Mouse (Mus musculus): Measurements from ENCODE around the gene Asic1.

DNA sequence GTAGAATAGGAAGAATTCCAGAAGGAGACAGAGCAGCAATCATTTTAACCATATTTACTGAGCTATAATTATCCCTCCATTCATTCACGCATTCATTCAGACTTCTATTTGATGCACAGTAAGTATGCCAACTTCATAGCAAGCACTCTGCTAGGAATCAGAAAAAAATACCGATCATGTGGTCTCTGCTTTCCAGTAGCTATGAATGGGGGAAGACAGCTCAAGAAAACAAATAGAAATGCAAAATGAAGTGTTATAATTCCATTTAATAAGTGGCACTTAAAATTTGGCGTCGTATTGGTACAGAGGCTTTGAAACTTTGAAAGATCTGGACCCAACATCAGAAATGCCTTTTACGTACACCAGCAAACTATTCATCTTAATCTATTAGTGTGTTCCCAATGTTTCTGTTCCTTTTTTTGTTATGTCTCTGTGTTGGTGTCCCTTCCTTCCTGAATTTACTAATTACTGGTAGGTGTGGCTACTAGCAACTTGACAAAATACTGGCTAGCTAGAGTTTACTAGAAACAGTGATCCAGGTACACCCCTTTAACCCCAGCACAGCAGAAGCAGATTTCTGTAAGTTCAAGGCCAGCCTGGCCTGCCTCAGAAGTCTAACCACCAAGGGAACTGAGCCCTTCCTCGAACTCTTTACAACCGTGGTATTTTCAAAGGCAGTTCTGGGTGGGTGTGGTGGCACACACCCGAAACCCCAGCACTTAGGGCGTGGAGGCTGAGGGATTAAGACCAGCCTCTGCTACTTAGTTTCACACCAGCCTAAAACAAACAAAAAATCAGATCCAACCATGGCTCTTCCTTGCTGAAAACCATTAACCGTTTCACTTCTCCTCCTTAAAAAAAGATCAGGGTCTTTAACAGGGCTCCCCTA is 17.9 kb upstream of the Asic1 start:
- TF ChIP-seq TCF3 (IDR thresholded peaks at IDR 0.05; ENCODE audit: insufficient read length, low read depth) = no peak
- no peak for TF ChIP-seq SRF (IDR thresholded peaks at IDR 0.05; ENCODE audit: control insufficient read depth, insufficient read length, low read depth)
- no peak for TF ChIP-seq POLR2A (IDR thresholded peaks at IDR 0.05; ENCODE audit: insufficient read length, low read depth)
- no peak for TF ChIP-seq MAX (IDR thresholded peaks at IDR 0.05; ENCODE audit: low read depth)

All from myocyte (in vitro differentiated cells).